Mouse (Mus musculus): ENCODE data around the gene Gpr6. TPM values are rescaled to one million over a fixed set of nuclear protein-coding genes. Genes with fewer than 3 reads are reported as not detected.

The Gpr6 gene
- not detected for total RNA-seq (2023)

DNA sequence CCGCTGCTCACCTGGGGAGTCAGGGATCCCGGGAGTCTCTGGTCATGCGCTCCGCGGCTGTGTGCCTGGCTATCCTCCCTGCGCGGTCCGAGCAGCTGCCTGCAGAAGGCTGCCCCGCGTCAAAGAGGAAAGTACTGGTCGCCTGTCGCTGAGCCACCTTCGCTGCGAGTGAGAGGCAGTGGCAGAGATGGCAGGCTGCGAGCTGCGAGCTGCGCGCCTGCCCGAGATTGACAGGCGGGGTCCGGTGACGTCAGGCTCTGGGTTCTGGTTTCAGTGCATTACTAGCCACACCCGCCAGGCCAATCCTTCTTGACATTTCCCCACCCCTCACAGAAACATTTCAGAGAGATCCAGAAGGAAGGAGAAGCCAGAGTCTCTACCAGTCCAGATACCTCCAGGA is at the start of gene Gpr6:
Gene Gpr6, minus strand, starts transcription at position 170 of the 400 bp plus-strand sequence.

Other genes starting within 250 kb of the Gpr6 start
- gene Cdc40, start 189.0 kb downstream of the Gpr6 start, total RNA-seq (2023): 10 to 100 TPM; 42.5 to 48.6 TPM
- gene Wasf1, start 188.8 kb downstream of the Gpr6 start, total RNA-seq (2023): not detected
- 10 to 100 TPM; 15.2 to 15.4 TPM for gene Fig4, start 231.0 kb upstream of the Gpr6 start, total RNA-seq (2023)
- under 1 TPM in 1 of 2 experiments, not detected in 1; 0.07 TPM for gene Ak9, start 231.7 kb upstream of the Gpr6 start, total RNA-seq (2023)